Mouse (Mus musculus): ENCODE results near the gene Olfr642.

Olfr642 gene

GRCm38 (mm10) chr7:104052566-104052965 is at the start of gene Olfr642:
Olfr642 (minus strand) TSS chr7:104052666.
- DNase-seq (ENCODE audit: extremely low spot score, low read depth, low spot score): no peak

GRCm38 (mm10) chr7:104085365-104085764 is 32.9 kb upstream of the Olfr642 start, which contains the start of gene Olfr645:
Olfr645 (minus strand) TSS chr7:104085465.
- no peak for DNase-seq (ENCODE audit: extremely low spot score, low read depth, low spot score)

- no peak for DNase-seq (ENCODE audit: extremely low spot score, low read depth, low spot score)
Measured at GRCm38 (mm10) chr7:104071769-104072168, 19.3 kb upstream of the Olfr642 start, which contains the start of gene Olfr644. Olfr644 (minus strand) TSS chr7:104071869.

GRCm38 (mm10) chr7:104061345-104061744 is 8.9 kb upstream of the Olfr642 start, which contains the start of gene 4930516K23Rik:
4930516K23Rik (minus strand) TSS chr7:104061445.
- DNase-seq (ENCODE audit: extremely low spot score, low read depth, low spot score): no peak

GRCm38 (mm10) chr7:104059215-104059614 is 6.7 kb upstream of the Olfr642 start:
- no peak for DNase-seq (ENCODE audit: extremely low spot score, low read depth, low spot score)

GRCm38 (mm10) chr7:104050745-104051144 is 1.7 kb downstream of the Olfr642 start:
- no peak for DNase-seq (ENCODE audit: extremely low spot score, low read depth, low spot score)

GRCm38 (mm10) chr7:104035145-104035544 is 17.3 kb downstream of the Olfr642 start, which contains the start of gene Olfr641:
Olfr641 (plus strand) TSS chr7:104035445.
- DNase-seq (ENCODE audit: extremely low spot score, low read depth, low spot score): no peak

- DNase-seq (ENCODE audit: extremely low spot score, low read depth, low spot score): no peak
Measured at GRCm38 (mm10) chr7:104026978-104027377, 25.5 kb downstream of the Olfr642 start.

GRCm38 (mm10) chr7:104025473-104025872 is 27.0 kb downstream of the Olfr642 start, which contains the start of gene Olfr640:
Olfr640 (minus strand) TSS chr7:104025573.
- DNase-seq (ENCODE audit: extremely low spot score, low read depth, low spot score): no peak

GRCm38 (mm10) chr7:104021651-104022050 is 30.8 kb downstream of the Olfr642 start:
- DNase-seq (ENCODE audit: extremely low spot score, low read depth, low spot score): no peak

GRCm38 (mm10) chr7:104018953-104019352 is 33.5 kb downstream of the Olfr642 start:
- DNase-seq (ENCODE audit: extremely low spot score, low read depth, low spot score): no peak

GRCm38 (mm10) chr7:104017203-104017602 is 35.3 kb downstream of the Olfr642 start, which contains the start of gene Olfr639:
Olfr639 (minus strand) TSS chr7:104017303.
- DNase-seq (ENCODE audit: extremely low spot score, low read depth, low spot score): no peak

- no peak for DNase-seq (ENCODE audit: extremely low spot score, low read depth, low spot score)
Measured at GRCm38 (mm10) chr7:103999124-103999523, 53.3 kb downstream of the Olfr642 start.

- DNase-seq (ENCODE audit: extremely low spot score, low read depth, low spot score): no peak
Measured at GRCm38 (mm10) chr7:103998446-103998845, 54.0 kb downstream of the Olfr642 start, which contains the start of gene Olfr638. Olfr638 (plus strand) TSS chr7:103998746.
